Mouse (Mus musculus): ENCODE measurements around the gene A4galt. TPM values are rescaled to one million over a fixed set of nuclear protein-coding genes. Genes with fewer than 3 reads are reported as not detected.

Gene A4galt
- 18.1 TPM for polyA plus RNA-seq (2014; fragmentation: Illumina TruSeq; extraction: RNeasy Lipid Tissue Mini Kit (QIAGEN cat#74804); ENCODE audit: insufficient read depth, low read depth, low replicate concordance)

GRCm38 (mm10) chr15:83251176-83252004, at the start of gene A4galt:
Gene A4galt (minus strand): TSS chr15:83251774.

Other genes with a start within 250 kb of the A4galt start
- gene Nfam1, start 218.5 kb downstream of the A4galt start, polyA plus RNA-seq (2014; fragmentation: Illumina TruSeq; extraction: RNeasy Lipid Tissue Mini Kit (QIAGEN cat#74804); ENCODE audit: insufficient read depth, low read depth, low replicate concordance): 12.2 TPM
- 27.0 TPM for gene Serhl, start 162.3 kb downstream of the A4galt start, polyA plus RNA-seq (2014; fragmentation: Illumina TruSeq; extraction: RNeasy Lipid Tissue Mini Kit (QIAGEN cat#74804); ENCODE audit: insufficient read depth, low read depth, low replicate concordance)
- 37.0 TPM for gene Rrp7a, start 129.0 kb downstream of the A4galt start, polyA plus RNA-seq (2014; fragmentation: Illumina TruSeq; extraction: RNeasy Lipid Tissue Mini Kit (QIAGEN cat#74804); ENCODE audit: insufficient read depth, low read depth, low replicate concordance)
- 25.2 TPM for gene Poldip3, start 102.4 kb downstream of the A4galt start, polyA plus RNA-seq (2014; fragmentation: Illumina TruSeq; extraction: RNeasy Lipid Tissue Mini Kit (QIAGEN cat#74804); ENCODE audit: insufficient read depth, low read depth, low replicate concordance)
- gene Cyb5r3, start 79.2 kb downstream of the A4galt start, polyA plus RNA-seq (2014; fragmentation: Illumina TruSeq; extraction: RNeasy Lipid Tissue Mini Kit (QIAGEN cat#74804); ENCODE audit: insufficient read depth, low read depth, low replicate concordance): 222 TPM
- 22.1 TPM for gene Arfgap3, start 98.5 kb upstream of the A4galt start, polyA plus RNA-seq (2014; fragmentation: Illumina TruSeq; extraction: RNeasy Lipid Tissue Mini Kit (QIAGEN cat#74804); ENCODE audit: insufficient read depth, low read depth, low replicate concordance)
- gene Pacsin2, start 212.8 kb upstream of the A4galt start, polyA plus RNA-seq (2014; fragmentation: Illumina TruSeq; extraction: RNeasy Lipid Tissue Mini Kit (QIAGEN cat#74804); ENCODE audit: insufficient read depth, low read depth, low replicate concordance): 51.6 TPM

Measured in lung, adult 10 weeks (tissue).